In the genomic region with DNA sequence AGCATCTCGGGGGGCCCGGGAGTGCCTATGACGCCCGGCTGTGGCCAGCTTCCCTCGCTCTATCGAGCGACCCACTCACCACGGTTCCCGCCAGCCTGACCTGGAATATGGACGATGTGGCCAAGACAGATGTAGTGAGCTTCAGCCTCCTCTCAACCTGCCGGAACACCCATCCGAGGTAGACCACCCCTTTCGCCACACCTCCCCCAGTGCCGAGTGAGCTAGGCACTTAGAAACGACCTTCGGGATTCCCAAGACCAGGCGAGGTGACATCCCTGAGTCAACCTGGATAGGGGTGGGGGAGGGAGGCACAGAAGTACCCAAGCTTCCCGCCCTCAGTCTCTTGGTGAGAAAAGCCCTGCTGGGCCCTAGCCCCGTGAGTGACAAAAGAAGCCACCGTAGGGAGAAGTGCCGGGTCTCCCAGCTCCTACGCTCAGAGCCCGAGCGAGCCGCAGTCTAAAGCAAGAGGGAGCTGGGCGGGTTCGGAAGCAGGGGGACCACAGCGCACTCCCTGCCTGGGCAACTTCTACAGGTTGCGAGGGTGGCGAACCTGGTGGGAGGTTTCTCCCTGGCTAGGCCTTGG, we compare ENCODE assay signal across 16 mouse cellular contexts. TPM values are rescaled to one million over a fixed set of nuclear protein-coding genes. Genes with fewer than 3 reads are reported as not detected.
A peak's percentile ranks its signal among the peaks of the same experiment; 100 is the strongest.
DNase-seq lines count a peak whose midpoint lies in the region; ATAC-seq lines count a peak whose summit lies in the region.
"Had no signal": no experiment of that assay in that cellular context is flagged by ENCODE, and none has a peak within 500 bp of the region (broad histone marks: within the 10 kb centered on the region; RNA-seq: fewer than 3 reads in every experiment).

No protein-coding gene starts in this region.

- H3K36me3 ChIP-seq in hindbrain, embryonic 12.5 days, result no peaks in the 10 kb centered on the region
- H3K36me3 ChIP-seq in midbrain, embryonic 14.5 days (ENCODE audit: control insufficient read depth, insufficient read depth, low read length), result peaks cover 14% of the 10 kb centered on the region

- peak; percentile 89 for DNase-seq in ES-CJ7 (ENCODE audit: low read depth, low spot score)
- DNase-seq in embryo, embryonic 11 days, result peak; percentile 64
- no peak for DNase-seq in midbrain, embryonic 14.5 days
- no peak for DNase-seq in cerebellum, postnatal 25 days
- no peak for DNase-seq in thymus, postnatal 10 days (ENCODE audit: low spot score in 2 of 2)
- DNase-seq in heart, adult 11 months, result no peak
- DNase-seq in frontal cortex, adult 2 months (ENCODE audit: extremely low spot score in 1 of 2, low spot score in 1 of 2), result no peak
- DNase-seq: heart, postnatal 14 days; kidney, postnatal 25 days; thymus, postnatal 4 days had no signal

- H3K4me3 ChIP-seq in hindbrain, embryonic 12.5 days, result peak overlapping the region; percentile 55
- H3K4me3 ChIP-seq in midbrain, embryonic 14.5 days (replicated peaks; ENCODE audit: low read depth, low read length), result peak overlapping the region; percentile 44
- H3K4me3 ChIP-seq: erythroblast, embryonic 14.5 days had no signal

- H3K9me3 ChIP-seq in hindbrain, embryonic 12.5 days (replicated peaks), result no peaks in the 10 kb centered on the region
- H3K9me3 ChIP-seq in midbrain, embryonic 14.5 days (ENCODE audit: control insufficient read depth, low read length), result no peaks in the 10 kb centered on the region

- peak overlapping the region; percentile 92 for H3K27ac ChIP-seq in hindbrain, embryonic 12.5 days
- H3K27ac ChIP-seq in midbrain, embryonic 14.5 days (replicated peaks; ENCODE audit: low read depth, low read length), result peak overlapping the region; percentile 97
- H3K27ac ChIP-seq: liver, embryonic 14.5 days had no signal

- peak overlapping the region; percentile 75 for H3K9ac ChIP-seq in hindbrain, embryonic 12.5 days
- peak overlapping the region; percentile 81 for H3K9ac ChIP-seq in midbrain, embryonic 14.5 days (replicated peaks; ENCODE audit: low read length)
- H3K9ac ChIP-seq: liver, embryonic 14.5 days had no signal

- peaks cover 96% of the 10 kb centered on the region for H3K27me3 ChIP-seq in hindbrain, embryonic 12.5 days
- peaks cover 78% of the 10 kb centered on the region for H3K27me3 ChIP-seq in midbrain, embryonic 14.5 days (ENCODE audit: control insufficient read depth, insufficient read depth, low read length)

- under 1% methylated on average over 30 of the region's 30 CpGs for WGBS in hindbrain, embryonic 12.5 days
- WGBS in midbrain, embryonic 14.5 days, result under 1% methylated on average over 30 of the region's 30 CpGs

- H3K4me2 ChIP-seq in hindbrain, embryonic 12.5 days (replicated peaks), result peak overlapping the region; percentile 59
- peak overlapping the region; percentile 72 for H3K4me2 ChIP-seq in midbrain, embryonic 14.5 days (ENCODE audit: low read length)

- ATAC-seq in hindbrain, embryonic 12.5 days (ENCODE audit: low FRiP score), result peak; percentile 15; the same call in 1 of the 2 replicates
- ATAC-seq in midbrain, embryonic 14.5 days (ENCODE audit: low FRiP score, low TSS enrichment), result no peak
- ATAC-seq: activated CD4-positive, CD25-positive, alpha-beta regulatory T cell, adult 4 months had no signal

- peaks cover 21% of the 10 kb centered on the region for H3K4me1 ChIP-seq in hindbrain, embryonic 12.5 days
- H3K4me1 ChIP-seq in midbrain, embryonic 14.5 days (ENCODE audit: control insufficient read depth, insufficient read depth, low read length), result no peaks in the 10 kb centered on the region

RNA-seq across cellular contexts. Expression of gene Lhx5, which starts 0.4 kb away (rescaled TPM):
- 63.0 and 67.2 TPM in 2 replicates for polyA plus RNA-seq in hindbrain, embryonic 12.5 days (2016; fragmentation: Nextera tagmentation; extraction: Ambion mirVana)
- 34.1 and 44.9 TPM in 2 replicates for polyA plus RNA-seq in midbrain, embryonic 14.5 days (2014; fragmentation: Nextera tagmentation; extraction: Ambion mirVana)
- 0.23 and 0.40 TPM in 2 replicates for polyA plus RNA-seq in frontal cortex, adult 2 months (2012; rRNA removed)
- polyA plus RNA-seq: activated CD4-positive, CD25-positive, alpha-beta regulatory T cell, adult 4 months; erythroblast, embryonic 14.5 days; gonadal fat pad, adult 2 months; liver, embryonic 14.5 days had no signal

RNA-seq across cellular contexts. Expression of gene Sdsl, which starts 41.5 kb away (rescaled TPM):
- polyA plus RNA-seq in hindbrain, embryonic 12.5 days (2016; fragmentation: Nextera tagmentation; extraction: Ambion mirVana), result 5.4 and 7.5 TPM in 2 replicates
- polyA plus RNA-seq in midbrain, embryonic 14.5 days (2014; fragmentation: Nextera tagmentation; extraction: Ambion mirVana), result 6.0 TPM in 2 replicates
- 6.9 and 7.1 TPM in 2 replicates for polyA plus RNA-seq in frontal cortex, adult 2 months (2012; rRNA removed)
- polyA plus RNA-seq: activated CD4-positive, CD25-positive, alpha-beta regulatory T cell, adult 4 months; erythroblast, embryonic 14.5 days had no signal

RNA-seq across cellular contexts. Expression of gene Sds, which starts 45.2 kb away (rescaled TPM):
- not detected in 2 replicates for polyA plus RNA-seq in hindbrain, embryonic 12.5 days (2016; fragmentation: Nextera tagmentation; extraction: Ambion mirVana)
- 0.55 TPM in 1 of 2 replicates, not detected in the other for polyA plus RNA-seq in midbrain, embryonic 14.5 days (2014; fragmentation: Nextera tagmentation; extraction: Ambion mirVana)
- 0.40 TPM in 1 of 2 replicates, not detected in the other for polyA plus RNA-seq in frontal cortex, adult 2 months (2012; rRNA removed)
- polyA plus RNA-seq: activated CD4-positive, CD25-positive, alpha-beta regulatory T cell, adult 4 months; brain, embryonic 14.5 days; erythroblast, embryonic 14.5 days; gonadal fat pad, adult 2 months had no signal

Comparison
In these comparisons a context has a peak if more than half of its experiments do, and no peak if none do; other contexts are left out.
1. DNase-seq: peak in ES-CJ7 (single experiment) and embryo, embryonic 11 days (single experiment); none in midbrain, embryonic 14.5 days (single experiment), cerebellum, postnatal 25 days (0 of 2), thymus, postnatal 10 days (0 of 2), heart, adult 11 months (single experiment) and frontal cortex, adult 2 months (0 of 2).
2. RNA of gene Lhx5, which starts 0.4 kb away (polyA plus RNA-seq): 63.0 to 67.2 TPM in hindbrain, embryonic 12.5 days and 34.1 to 44.9 TPM in midbrain, embryonic 14.5 days; 0.23 to 0.40 TPM in frontal cortex, adult 2 months; every median in the first group is over 10 times any median in the second.